Mouse (Mus musculus): ENCODE measurements at regions not wholly inside any gene's neighbourhood (a gene's known extent, or its start where the extent isn't known, plus 50 kb on each side); places are given as distances from the start of the nearest gene placed in this dataset.

- peak; percentile 71; the same call in 1 of the 2 replicates for ATAC-seq (ENCODE audit: low FRiP score)
- Histone ChIP-seq H3K4me3 (replicated peaks) (no peak overlapping the region), H3K27me3 (no peaks in the 10 kb centered on the region), H3K4me2 (peak overlapping the region; percentile 0; the same call in 1 of the 2 replicates), H3K9me3 (no peaks in the 10 kb centered on the region), H3K27ac (peak overlapping the region; percentile 33), H3K9ac (no peak overlapping the region), H3K4me1 (peaks cover 15% of the 10 kb centered on the region), H3K36me3 (replicated peaks) (no peaks in the 10 kb centered on the region)
- WGBS: 12% methylated on average over 11 of the region's 11 CpGs
Observed at GRCm38 (mm10) chr1:81587780-81588307, 511.1 kb downstream of the Nyap2 start.

- Histone ChIP-seq H3K9ac (no peak overlapping the region), H3K4me2 (no peak overlapping the region), H3K9me3 (no peaks in the 10 kb centered on the region), H3K4me3 (replicated peaks) (no peak overlapping the region), H3K36me3 (replicated peaks) (no peaks in the 10 kb centered on the region), H3K27me3 (no peaks in the 10 kb centered on the region), H3K27ac (no peak overlapping the region), H3K4me1 (peaks cover 36% of the 10 kb centered on the region)
- 85% methylated on average over 5 of the region's 5 CpGs for WGBS
- ATAC-seq (ENCODE audit: low FRiP score): no peak
Observed at GRCm38 (mm10) chr1:81591623-81592022, 514.9 kb downstream of the Nyap2 start.

- peak overlapping the region; percentile 55 for H3K4me2 ChIP-seq
- H3K4me3 ChIP-seq (replicated peaks): peak overlapping the region; percentile 35
- ATAC-seq (ENCODE audit: low FRiP score): peak; percentile 96
- peaks cover 28% of the 10 kb centered on the region for H3K4me1 ChIP-seq
- peak overlapping the region; percentile 55 for H3K9ac ChIP-seq
- peak overlapping the region; percentile 98 for H3K27ac ChIP-seq
- no peaks in the 10 kb centered on the region for H3K9me3 ChIP-seq
- WGBS: 1% methylated on average over 19 of the region's 19 CpGs
- no peaks in the 10 kb centered on the region for H3K36me3 ChIP-seq (replicated peaks)
- no peaks in the 10 kb centered on the region for H3K27me3 ChIP-seq
Observed at GRCm38 (mm10) chr1:81593280-81594182, 516.8 kb downstream of the Nyap2 start.

DNA sequence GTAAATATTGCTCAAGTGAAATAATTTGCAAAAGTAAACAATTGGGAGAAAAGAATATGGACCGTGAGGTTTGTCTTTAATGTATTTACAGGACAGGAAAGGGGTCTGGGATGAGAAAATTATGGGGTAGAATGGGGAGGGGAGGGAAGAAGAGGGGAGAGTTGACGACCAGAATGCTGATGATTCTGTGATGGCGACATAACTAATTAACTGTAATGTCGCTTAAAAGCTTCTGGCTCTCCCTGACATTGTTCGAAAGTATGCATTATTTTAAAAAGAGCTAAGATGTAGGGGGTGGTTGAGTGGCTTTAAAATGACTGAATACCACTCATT, 517.4 kb downstream of the Nyap2 start:
- WGBS: 2% methylated on average over 5 of the region's 5 CpGs

DNA sequence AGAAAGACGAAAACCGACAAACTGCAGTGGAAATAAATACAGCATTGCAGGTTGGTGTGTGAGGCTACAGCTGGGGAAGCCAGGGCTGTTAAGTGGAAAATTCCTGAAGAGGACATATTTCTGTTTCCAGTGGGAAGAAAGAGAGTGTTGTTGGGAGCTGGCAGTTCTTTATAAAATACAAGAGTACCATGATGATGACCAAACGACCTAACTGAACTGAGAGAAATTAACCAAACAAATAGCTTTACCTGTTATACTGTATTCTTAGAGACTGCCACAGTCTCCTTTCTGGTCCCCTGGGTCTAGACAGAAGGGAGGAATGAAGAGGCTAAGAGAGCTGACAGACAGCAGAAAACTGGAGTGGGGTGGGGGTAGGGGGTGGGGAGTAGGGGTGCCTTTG, 517.9 kb downstream of the Nyap2 start:
- Histone ChIP-seq H3K4me2 (peak overlapping the region; percentile 55), H3K27ac (peak overlapping the region; percentile 98), H3K9ac (no peak overlapping the region; the same call in 1 of the 2 replicates), H3K4me3 (replicated peaks) (no peak overlapping the region), H3K36me3 (replicated peaks) (no peaks in the 10 kb centered on the region), H3K4me1 (peaks cover 25% of the 10 kb centered on the region), H3K27me3 (no peaks in the 10 kb centered on the region), H3K9me3 (no peaks in the 10 kb centered on the region)
- ATAC-seq (ENCODE audit: low FRiP score): peak; percentile 11; the same call in 1 of the 2 replicates
- WGBS: 4% methylated on average over 3 of the region's 3 CpGs

More for the DNA sequence above, 517.4 kb downstream of the Nyap2 start:
- peak overlapping the region; percentile 55 for H3K9ac ChIP-seq
- H3K4me3 ChIP-seq (replicated peaks): peak overlapping the region; percentile 35
- ATAC-seq (ENCODE audit: low FRiP score): peak; percentile 47
- H3K27me3 ChIP-seq: no peaks in the 10 kb centered on the region
- H3K36me3 ChIP-seq (replicated peaks): no peaks in the 10 kb centered on the region
- no peaks in the 10 kb centered on the region for H3K9me3 ChIP-seq
- peak overlapping the region; percentile 98 for H3K27ac ChIP-seq
- peaks cover 25% of the 10 kb centered on the region for H3K4me1 ChIP-seq
- H3K4me2 ChIP-seq: peak overlapping the region; percentile 55

GRCm38 (mm10) chr1:81608772-81609171, 532.0 kb downstream of the Nyap2 start:
- no peak overlapping the region for H3K27ac ChIP-seq
- peaks cover 5% of the 10 kb centered on the region for H3K4me1 ChIP-seq
- no peak overlapping the region for H3K9ac ChIP-seq
- no peak overlapping the region for H3K4me2 ChIP-seq
- no peaks in the 10 kb centered on the region for H3K9me3 ChIP-seq
- H3K4me3 ChIP-seq (replicated peaks): no peak overlapping the region
- no peak for ATAC-seq (ENCODE audit: low FRiP score)
- no peaks in the 10 kb centered on the region for H3K27me3 ChIP-seq
- WGBS: 0% methylated on average over 1 of the region's 1 CpGs
- no peaks in the 10 kb centered on the region for H3K36me3 ChIP-seq (replicated peaks)

DNA sequence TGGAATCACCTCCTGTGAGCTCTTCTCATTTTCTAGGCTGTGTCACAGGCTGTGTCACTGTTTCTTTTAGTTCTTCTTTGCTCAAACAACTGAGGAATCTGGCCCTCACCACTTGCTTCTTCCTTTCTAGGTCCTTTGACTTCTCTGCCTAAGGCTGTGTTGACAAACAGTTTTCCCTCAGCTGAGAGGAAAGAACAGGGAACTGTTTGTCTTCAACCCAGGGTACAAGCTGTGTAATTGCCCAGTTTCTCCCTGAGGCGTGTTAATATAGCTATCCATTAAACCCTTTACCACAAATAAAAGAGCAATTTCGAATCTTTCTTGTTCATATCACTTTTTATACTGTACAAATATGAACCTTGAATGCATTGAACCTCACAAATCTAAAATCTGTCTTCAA, 542.1 kb downstream of the Nyap2 start:
- Histone ChIP-seq H3K9ac (no peak overlapping the region), H3K27ac (no peak overlapping the region), H3K9me3 (no peaks in the 10 kb centered on the region), H3K27me3 (no peaks in the 10 kb centered on the region), H3K4me3 (replicated peaks) (no peak overlapping the region), H3K36me3 (replicated peaks) (no peaks in the 10 kb centered on the region), H3K4me1 (no peaks in the 10 kb centered on the region), H3K4me2 (no peak overlapping the region)
- 79% methylated on average over 2 of the region's 2 CpGs for WGBS
- no peak for ATAC-seq (ENCODE audit: low FRiP score)

DNA sequence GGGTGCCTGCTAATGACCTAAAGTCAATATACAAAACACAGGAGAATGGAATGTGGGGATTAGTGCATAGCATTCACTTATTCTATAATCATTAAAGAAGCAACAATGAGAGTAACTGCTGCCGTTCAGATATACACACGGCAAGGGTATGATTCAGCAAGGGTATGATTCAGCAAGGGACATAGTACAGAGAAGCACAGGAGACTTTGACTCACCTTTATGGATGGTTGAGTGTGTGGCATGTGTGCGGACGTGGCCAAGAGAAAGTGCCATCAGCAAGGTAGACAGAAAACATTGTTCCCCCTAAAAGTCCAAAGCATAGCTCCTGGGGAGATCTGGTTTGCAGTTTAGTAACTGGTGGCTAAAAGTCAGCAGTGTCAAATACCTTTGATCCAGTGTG, 547.4 kb downstream of the Nyap2 start:
- no peaks in the 10 kb centered on the region for H3K4me1 ChIP-seq

DNA sequence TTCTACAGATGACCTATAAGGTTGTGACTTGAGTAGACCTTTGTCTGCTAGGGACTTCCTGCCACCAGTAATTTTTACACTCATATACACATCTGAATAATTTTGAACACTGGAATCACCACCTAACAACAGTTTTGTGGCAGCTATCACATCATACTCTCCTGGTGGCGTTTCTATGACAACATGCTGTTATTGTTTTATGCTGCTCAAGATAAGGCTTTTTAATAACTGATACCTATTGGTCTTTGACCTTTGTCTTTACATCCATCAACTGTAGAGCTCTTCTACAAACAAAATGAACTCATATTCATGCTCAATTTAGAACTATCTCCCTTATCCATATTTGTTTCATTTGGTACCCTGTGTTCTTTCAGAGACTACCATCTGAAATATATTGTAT, 556.0 kb downstream of the Nyap2 start:
- no peak for ATAC-seq (ENCODE audit: low FRiP score)
- Histone ChIP-seq H3K36me3 (replicated peaks) (no peaks in the 10 kb centered on the region), H3K4me1 (no peaks in the 10 kb centered on the region), H3K27ac (no peak overlapping the region), H3K9ac (no peak overlapping the region), H3K4me3 (replicated peaks) (no peak overlapping the region), H3K27me3 (no peaks in the 10 kb centered on the region), H3K9me3 (no peaks in the 10 kb centered on the region), H3K4me2 (no peak overlapping the region)
- WGBS: 85% methylated on average over 1 of the region's 1 CpGs

More for the DNA sequence above, 547.4 kb downstream of the Nyap2 start:
- Histone ChIP-seq H3K27me3 (no peaks in the 10 kb centered on the region), H3K4me3 (replicated peaks) (no peak overlapping the region), H3K9ac (no peak overlapping the region), H3K36me3 (replicated peaks) (no peaks in the 10 kb centered on the region), H3K9me3 (no peaks in the 10 kb centered on the region), H3K4me2 (no peak overlapping the region), H3K27ac (no peak overlapping the region)
- no peak for ATAC-seq (ENCODE audit: low FRiP score)
- WGBS: 64% methylated on average over 4 of the region's 4 CpGs

DNA sequence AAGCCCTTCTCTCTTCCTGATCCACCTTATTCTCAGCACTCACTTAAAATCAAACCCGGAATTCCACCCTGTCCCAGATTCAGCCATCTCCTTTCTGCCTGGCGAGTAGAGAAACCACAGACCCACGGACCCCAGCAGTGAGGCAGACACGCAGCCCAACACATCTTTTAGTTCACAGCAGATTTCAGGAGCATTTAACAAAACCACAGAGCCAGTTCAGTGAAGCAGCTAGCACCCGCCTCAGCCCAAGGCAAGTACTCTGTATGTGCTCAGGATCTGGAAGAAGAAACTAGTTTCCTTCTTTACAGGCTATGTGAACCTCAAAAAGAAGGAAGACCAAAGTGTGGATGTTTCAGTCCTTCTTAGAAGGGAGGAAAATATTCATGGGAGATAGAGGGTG, 560.6 kb downstream of the Nyap2 start:
- Histone ChIP-seq H3K27me3 (no peaks in the 10 kb centered on the region), H3K4me2 (no peak overlapping the region), H3K36me3 (replicated peaks) (no peaks in the 10 kb centered on the region), H3K27ac (no peak overlapping the region), H3K4me1 (no peaks in the 10 kb centered on the region), H3K9ac (no peak overlapping the region), H3K4me3 (replicated peaks) (no peak overlapping the region), H3K9me3 (no peaks in the 10 kb centered on the region)
- WGBS: 88% methylated on average over 5 of the region's 5 CpGs
- no peak for ATAC-seq (ENCODE audit: low FRiP score)

DNA sequence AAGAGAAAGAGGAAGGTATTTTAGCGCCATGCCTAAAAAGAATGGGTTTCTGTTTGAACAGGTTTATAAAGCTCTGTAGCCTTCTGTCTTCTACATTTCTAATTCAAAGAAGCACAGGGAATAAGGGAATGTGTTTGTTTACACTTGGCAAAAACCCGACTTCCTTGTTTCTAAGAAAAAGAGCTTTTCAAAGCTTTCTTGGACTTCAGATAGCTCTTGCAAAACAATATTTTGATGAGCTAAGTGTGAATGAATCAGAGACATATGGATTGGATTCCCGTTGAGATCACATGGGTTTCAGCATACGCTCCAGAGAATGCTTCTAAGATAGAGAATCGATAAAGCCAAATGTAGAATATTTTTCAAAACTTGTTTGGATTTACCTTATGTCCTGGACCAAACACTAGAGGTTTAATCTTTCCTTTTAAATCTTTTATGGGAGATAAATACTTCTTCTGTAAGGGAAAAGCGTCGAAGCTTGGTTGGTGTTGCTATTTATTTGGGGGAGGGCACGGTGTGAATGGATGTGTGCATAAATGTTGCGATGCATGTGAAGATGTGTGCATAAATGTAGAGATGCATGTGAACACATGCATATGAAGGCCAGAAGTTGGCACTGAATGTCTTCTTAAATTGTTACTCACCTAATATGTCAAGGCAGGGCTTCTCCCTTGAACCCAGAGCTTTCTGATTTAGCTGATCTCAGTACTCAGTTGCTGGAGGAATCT, 576.4 kb downstream of the Nyap2 start:
- ATAC-seq (ENCODE audit: low FRiP score): no peak
- H3K4me3 ChIP-seq (replicated peaks): no peak overlapping the region
- no peaks in the 10 kb centered on the region for H3K27me3 ChIP-seq
- H3K27ac ChIP-seq: no peak overlapping the region
- H3K9ac ChIP-seq: no peak overlapping the region
- 89% methylated on average over 9 of the region's 9 CpGs for WGBS
- H3K9me3 ChIP-seq: no peaks in the 10 kb centered on the region
- no peak overlapping the region for H3K4me2 ChIP-seq
- no peaks in the 10 kb centered on the region for H3K36me3 ChIP-seq (replicated peaks)
- H3K4me1 ChIP-seq: no peaks in the 10 kb centered on the region

DNA sequence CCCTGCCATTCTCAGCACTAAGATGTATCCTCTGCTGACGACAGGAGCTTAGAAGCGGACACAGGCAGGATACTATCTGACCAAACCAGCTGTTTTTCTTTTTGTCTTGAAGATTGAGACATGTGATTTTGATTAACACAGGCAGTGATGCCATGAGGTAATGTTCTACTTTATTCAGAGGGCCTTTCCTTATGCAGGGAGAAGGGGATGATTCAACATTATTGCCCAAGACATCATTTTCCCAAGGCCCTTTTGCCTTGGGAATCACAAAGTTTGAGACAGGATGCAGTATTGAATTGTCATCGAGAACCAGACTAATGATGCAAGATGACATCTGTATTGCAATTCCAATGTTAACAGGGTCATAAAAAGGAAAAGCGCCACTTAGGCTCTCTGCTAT, 571.7 kb upstream of the Gm9747 start:
- Histone ChIP-seq H3K27ac (no peak overlapping the region), H3K4me3 (replicated peaks) (no peak overlapping the region), H3K27me3 (no peaks in the 10 kb centered on the region), H3K4me2 (no peak overlapping the region), H3K4me1 (no peaks in the 10 kb centered on the region), H3K9ac (no peak overlapping the region), H3K36me3 (replicated peaks) (no peaks in the 10 kb centered on the region), H3K9me3 (no peaks in the 10 kb centered on the region)
- no peak for ATAC-seq (ENCODE audit: low FRiP score)
- 79% methylated on average over 4 of the region's 4 CpGs for WGBS

All from forebrain, embryonic 12.5 days (tissue).